ENCODE assay signal across 8 mouse cellular contexts in genomic region chr9:41474244-41474944, GRCm38 (mm10).
DNase-seq lines count a peak whose midpoint lies in the region; ATAC-seq and TF ChIP-seq lines count a peak whose summit lies in the region.

No protein-coding gene starts in this region.

- DNase-seq in B cell, adult 2 months, result peak; percentile 67
- peak; percentile 87 for DNase-seq in forebrain, embryonic 10.5 days (ENCODE audit: extremely low spot score, low spot score)
- peak; percentile 88 for DNase-seq in kidney, postnatal 14 days
- DNase-seq in liver, embryonic 14.5 days (ENCODE audit: low read depth in 3 of 3, low spot score in 3 of 3), result no peak
- peak; percentile 19 to 23 for DNase-seq in thymus, adult 18-20 months

- H3K36me3 ChIP-seq in forebrain, embryonic 10.5 days (replicated peaks), result no peaks in the 10 kb centered on the region
- no peaks in the 10 kb centered on the region for H3K36me3 ChIP-seq in heart, embryonic 14.5 days (ENCODE audit: control insufficient read depth, insufficient read depth, low read length)
- no peaks in the 10 kb centered on the region for H3K36me3 ChIP-seq in liver, embryonic 14.5 days (replicated peaks; ENCODE audit: control insufficient read depth, insufficient read depth, low read depth)
- H3K36me3 ChIP-seq in neural tube, embryonic 15.5 days, result no peaks in the 10 kb centered on the region

- H3K4me3 ChIP-seq in bone marrow macrophage, adult 2 months (ENCODE audit: insufficient read depth, low read length), result no peak overlapping the region
- peak overlapping the region; percentile 11; the same call in 1 of the 2 replicates for H3K4me3 ChIP-seq in forebrain, embryonic 10.5 days
- H3K4me3 ChIP-seq in heart, embryonic 14.5 days (ENCODE audit: control insufficient read depth in 1 of 2, insufficient read depth in 1 of 2, low read depth in 1 of 2, low read length in 2 of 2), result 0 out of 4 replicates have a peak overlapping the region, but pooled peaks of 1 of the 2 experiments have one; percentile 9
- H3K4me3 ChIP-seq in liver, embryonic 14.5 days (ENCODE audit: insufficient read depth in 1 of 2, low read depth in 2 of 2, low read length in 2 of 2), result no peak overlapping the region
- H3K4me3 ChIP-seq in neural tube, embryonic 15.5 days (replicated peaks), result no peak overlapping the region; the same call in 1 of the 2 replicates

- no peak for TF ChIP-seq POLR2A in bone marrow macrophage, adult 2 months (IDR thresholded peaks at IDR 0.05; ENCODE audit: borderline replicate concordance, low read depth, low read length)

- no peaks in the 10 kb centered on the region for H3K27me3 ChIP-seq in forebrain, embryonic 10.5 days (ENCODE audit: poor library complexity, severe bottlenecking)
- no peaks in the 10 kb centered on the region for H3K27me3 ChIP-seq in heart, embryonic 14.5 days (ENCODE audit: control insufficient read depth, insufficient read depth, low read length)
- no peaks in the 10 kb centered on the region for H3K27me3 ChIP-seq in liver, embryonic 14.5 days (ENCODE audit: control insufficient read depth, insufficient read depth, low read length)
- no peaks in the 10 kb centered on the region for H3K27me3 ChIP-seq in neural tube, embryonic 15.5 days (replicated peaks)

- peak; percentile 75 for ATAC-seq in heart, embryonic 14.5 days (ENCODE audit: insufficient number of reproducible peaks, insufficient read depth, low FRiP score, low read depth)
- ATAC-seq in liver, embryonic 14.5 days (ENCODE audit: insufficient read depth), result no peak
- ATAC-seq in neural tube, embryonic 15.5 days (ENCODE audit: low FRiP score), result peak; percentile 84

- peak overlapping the region; percentile 57; the same call in 1 of the 2 replicates for H3K9ac ChIP-seq in heart, embryonic 14.5 days (ENCODE audit: low read length)
- H3K9ac ChIP-seq in liver, embryonic 14.5 days (replicated peaks), result no peak overlapping the region
- H3K9ac ChIP-seq in neural tube, embryonic 15.5 days (replicated peaks), result peak overlapping the region; percentile 5; the same call in 1 of the 2 replicates

- no peaks in the 10 kb centered on the region for H3K9me3 ChIP-seq in forebrain, embryonic 10.5 days
- H3K9me3 ChIP-seq in heart, embryonic 14.5 days (ENCODE audit: control insufficient read depth, low read length), result no peaks in the 10 kb centered on the region
- H3K9me3 ChIP-seq in liver, embryonic 14.5 days (ENCODE audit: control insufficient read depth, low read length), result no peaks in the 10 kb centered on the region
- no peaks in the 10 kb centered on the region for H3K9me3 ChIP-seq in neural tube, embryonic 15.5 days (replicated peaks)

- peak overlapping the region; percentile 51 for H3K4me2 ChIP-seq in heart, embryonic 14.5 days (ENCODE audit: low read length)
- no peak overlapping the region for H3K4me2 ChIP-seq in liver, embryonic 14.5 days (ENCODE audit: low read depth)
- peak overlapping the region; percentile 41 for H3K4me2 ChIP-seq in neural tube, embryonic 15.5 days

- H3K4me1 ChIP-seq in bone marrow macrophage, adult 2 months (ENCODE audit: control insufficient read depth, insufficient read depth, low read length), result peaks cover 11% of the 10 kb centered on the region
- peaks cover 31% of the 10 kb centered on the region for H3K4me1 ChIP-seq in forebrain, embryonic 10.5 days
- peaks cover 6 to 11% of the 10 kb centered on the region in 2 experiments for H3K4me1 ChIP-seq in heart, embryonic 14.5 days (ENCODE audit: control insufficient read depth in 2 of 2, insufficient read depth in 2 of 2, low read length in 2 of 2)
- H3K4me1 ChIP-seq in liver, embryonic 14.5 days (replicated peaks; ENCODE audit: control insufficient read depth in 2 of 2, insufficient read depth in 2 of 2, low read length in 1 of 2), result no peaks in the 10 kb centered on the region
- H3K4me1 ChIP-seq in neural tube, embryonic 15.5 days, result peaks cover 35% of the 10 kb centered on the region

- 47% methylated on average over 11 of the region's 11 CpGs for WGBS in forebrain, embryonic 10.5 days
- 42% methylated on average over 11 of the region's 11 CpGs for WGBS in heart, embryonic 14.5 days
- WGBS in liver, embryonic 14.5 days (ENCODE audit: insufficient replicate concordance), result 36% methylated on average over 11 of the region's 11 CpGs
- WGBS in neural tube, embryonic 15.5 days, result 24% methylated on average over 11 of the region's 11 CpGs

- TF ChIP-seq EP300 in liver, embryonic 14.5 days (IDR thresholded peaks at IDR 0.05; ENCODE audit: low read depth), result no peak

- peak; percentile 81 for TF ChIP-seq CTCF in bone marrow macrophage, adult 2 months (IDR thresholded peaks at IDR 0.05; ENCODE audit: low read depth, low read length)
- TF ChIP-seq CTCF in liver, embryonic 14.5 days (IDR thresholded peaks at IDR 0.05; ENCODE audit: low read depth), result peak; percentile 88

- no peak overlapping the region for H3K27ac ChIP-seq in bone marrow macrophage, adult 2 months (ENCODE audit: insufficient read depth, low read depth, low read length)
- peak overlapping the region; percentile 84 for H3K27ac ChIP-seq in forebrain, embryonic 10.5 days
- H3K27ac ChIP-seq in heart, embryonic 14.5 days (replicated peaks in 1 of 2; ENCODE audit: control insufficient read depth in 1 of 2, insufficient read depth in 1 of 2, low read depth in 2 of 2, low read length in 2 of 2), result peak overlapping the region; percentile 56 to 84; a peak in 3 of 4 replicates
- H3K27ac ChIP-seq in liver, embryonic 14.5 days, result no peak overlapping the region
- H3K27ac ChIP-seq in neural tube, embryonic 15.5 days (replicated peaks), result peak overlapping the region; percentile 74

Comparison
In these comparisons a context has a peak if more than half of its experiments do, and no peak if none do; other contexts are left out.
1. DNase-seq: peak in B cell, adult 2 months (2 of 2), forebrain, embryonic 10.5 days (single experiment), kidney, postnatal 14 days (single experiment) and thymus, adult 18-20 months (2 of 2); none in liver, embryonic 14.5 days (0 of 3).
2. H3K27ac ChIP-seq: peak in forebrain, embryonic 10.5 days (single experiment), heart, embryonic 14.5 days (2 of 2) and neural tube, embryonic 15.5 days (single experiment); none in bone marrow macrophage, adult 2 months (single experiment) and liver, embryonic 14.5 days (single experiment).